Mouse (Mus musculus) lung, embryonic 16.5 days (tissue): ENCODE measurements around the gene Gc. TPM values are rescaled to one million over a fixed set of nuclear protein-coding genes. Genes with fewer than 3 reads are reported as not detected.

ENCODE experiments used
- ATAC-seq: fragments of 200-750 bp; cut with Nextera tagmentation; 2 replicates; pipeline ENCODE4 v1.8.0; 2017; ENCODE audit warnings: low read depth, mild to moderate bottlenecking, moderate library complexity
- H3K27ac ChIP-seq: fragments of 300-500 bp; sonication (generic); 2 replicates; pipeline ENCODE4 v1.5.1; 2014; ENCODE audit warnings: mild to moderate bottlenecking, control low read depth, low read length
- H3K27me3 ChIP-seq: fragments of 300-500 bp; sonication (generic); 2 replicates; pipeline ENCODE4 v1.6.1; 2014; ENCODE audit warnings: low read depth, low read length, mixed read lengths; ENCODE audit not compliant: control insufficient read depth, insufficient read depth
- H3K36me3 ChIP-seq: fragments of 300-500 bp; sonication (generic); 2 replicates; pipeline ENCODE4 v1.6.1; 2014; ENCODE audit warnings: low read length; ENCODE audit not compliant: control insufficient read depth, insufficient read depth
- H3K4me1 ChIP-seq: fragments of 300-500 bp; sonication (generic); replicated peaks from 2 replicates; pipeline ENCODE4 v1.6.1; 2014; ENCODE audit warnings: low read length, mixed read lengths; ENCODE audit not compliant: control insufficient read depth, insufficient read depth
- H3K4me2 ChIP-seq: fragments of 300-500 bp; sonication (generic); 2 replicates; pipeline ENCODE4 v1.6.1; 2014; ENCODE audit warnings: low read depth, low read length, control low read depth
- H3K4me3 ChIP-seq: fragments of 300-500 bp; sonication (generic); 2 replicates; pipeline ENCODE4 v1.5.1; 2014; ENCODE audit warnings: mild to moderate bottlenecking, low read length, control low read depth
- H3K9ac ChIP-seq: fragments of 300-500 bp; sonication (generic); 2 replicates; pipeline ENCODE4 v1.6.1; 2014; ENCODE audit warnings: low read length, control low read depth
- H3K9me3 ChIP-seq: fragments of 300-500 bp; sonication (generic); 2 replicates; pipeline ENCODE4 v1.6.1; 2016; ENCODE audit warnings: low read length; ENCODE audit not compliant: control insufficient read depth
- WGBS: fragments of 180-500 bp; shearing (Covaris S2); extraction: QIAGEN DNeasy Blood & Tissue Kit; methylation state at CpG from one replicate; pipeline ENCODE4 v1.1.7; 2014; 5-methylcytosine and 5-hydroxymethylcytosine counted together
- polyA plus RNA-seq: library from polyadenylated mRNA; unstranded; fragments of >200 nt; fragmentation: Nextera tagmentation; extraction: Ambion mirVana; gene quantifications from 2 replicates; pipeline ENCODE4 v1.2.1, GENCODE M21; 2015

The Gc gene
- polyA plus RNA-seq, 1 experiment from 2014 or later = 1.0 TPM

DNA sequence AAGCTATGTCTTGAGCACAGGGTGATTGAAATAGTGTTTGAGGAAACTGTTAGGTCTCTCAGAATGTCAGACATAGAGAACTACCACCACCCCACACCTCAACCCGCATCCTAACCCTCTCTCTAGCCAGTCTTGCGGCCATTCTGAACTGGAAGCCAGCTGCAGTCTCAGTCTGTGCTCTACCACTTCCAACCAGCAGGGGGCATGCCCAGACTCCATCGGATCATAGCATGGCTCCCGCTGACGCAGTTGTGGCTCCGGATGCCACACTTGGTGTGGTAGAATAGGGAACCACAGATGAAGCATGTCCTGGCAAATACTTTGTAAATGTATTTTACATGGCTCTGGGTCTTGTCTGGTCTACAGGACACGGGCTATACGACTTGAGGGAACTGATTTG lies 2.2 kb downstream of the Gc start:
- ATAC-seq = no peak
- 55% methylated on average over 8 of the region's 8 CpGs for WGBS
- H3K9me3 ChIP-seq = no peaks in the 10 kb centered on the region

GRCm38 (mm10) chr5:89450798-89451197 lies 6.9 kb downstream of the Gc start:
- Histone ChIP-seq H3K9me3 (no peaks in the 10 kb centered on the region), H3K4me1 (no peaks in the 10 kb centered on the region), H3K27me3 (no peaks in the 10 kb centered on the region), H3K4me2 (no peak overlapping the region), H3K27ac (no peak overlapping the region), H3K4me3 (no peak overlapping the region), H3K9ac (no peak overlapping the region), H3K36me3 (no peaks in the 10 kb centered on the region)
- 0 out of 2 replicates have a peak, but pooled peaks have one; percentile 28 for ATAC-seq

More for the DNA sequence above, 2.2 kb downstream of the Gc start:
- H3K4me3 ChIP-seq = no peak overlapping the region
- no peaks in the 10 kb centered on the region for H3K27me3 ChIP-seq
- H3K27ac ChIP-seq = no peak overlapping the region
- no peaks in the 10 kb centered on the region for H3K4me1 ChIP-seq
- no peak overlapping the region for H3K9ac ChIP-seq
- no peak overlapping the region for H3K4me2 ChIP-seq
- no peaks in the 10 kb centered on the region for H3K36me3 ChIP-seq

GRCm38 (mm10) chr5:89449325-89449724 lies 8.4 kb downstream of the Gc start:
- H3K9ac ChIP-seq = no peak overlapping the region
- H3K9me3 ChIP-seq = no peaks in the 10 kb centered on the region
- H3K27ac ChIP-seq = no peak overlapping the region
- WGBS = 83% methylated on average over 9 of the region's 9 CpGs
- H3K27me3 ChIP-seq = no peaks in the 10 kb centered on the region
- no peak for ATAC-seq
- H3K4me2 ChIP-seq = no peak overlapping the region
- H3K4me3 ChIP-seq = no peak overlapping the region
- H3K36me3 ChIP-seq = no peaks in the 10 kb centered on the region
- H3K4me1 ChIP-seq = no peaks in the 10 kb centered on the region

DNA sequence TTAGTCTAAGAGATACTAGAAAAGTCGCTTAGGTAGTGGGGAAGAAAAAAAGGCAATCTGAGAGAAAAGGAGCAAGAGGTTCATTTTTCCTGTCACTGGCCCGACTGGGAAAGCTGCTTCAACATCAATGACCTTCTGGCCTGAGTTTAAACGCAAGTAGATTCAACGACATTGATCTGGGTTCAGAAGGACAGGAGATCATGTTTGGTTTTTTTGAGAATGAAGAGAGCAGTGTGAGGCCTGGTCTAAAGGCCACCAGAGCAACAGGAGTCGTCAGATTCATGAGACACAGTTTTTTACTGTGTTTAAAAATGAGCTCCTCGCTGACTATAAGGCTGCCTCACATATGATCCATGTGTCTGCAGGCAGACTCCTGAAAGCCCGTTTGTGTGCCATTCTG lies 9.7 kb downstream of the Gc start:
- H3K4me3 ChIP-seq = no peak overlapping the region
- H3K4me2 ChIP-seq = no peak overlapping the region
- H3K27ac ChIP-seq = no peak overlapping the region
- H3K36me3 ChIP-seq = no peaks in the 10 kb centered on the region
- H3K4me1 ChIP-seq = no peaks in the 10 kb centered on the region
- H3K9ac ChIP-seq = no peak overlapping the region
- 41% methylated on average over 7 of the region's 7 CpGs for WGBS
- H3K27me3 ChIP-seq = no peaks in the 10 kb centered on the region
- H3K9me3 ChIP-seq = no peaks in the 10 kb centered on the region
- ATAC-seq = no peak

- H3K9me3 ChIP-seq = no peaks in the 10 kb centered on the region
- H3K27me3 ChIP-seq = no peaks in the 10 kb centered on the region
- H3K4me2 ChIP-seq = no peak overlapping the region
- no peak overlapping the region for H3K9ac ChIP-seq
- no peak for ATAC-seq
- no peak overlapping the region for H3K4me3 ChIP-seq
- H3K27ac ChIP-seq = no peak overlapping the region
- WGBS = 74% methylated on average over 4 of the region's 4 CpGs
- no peaks in the 10 kb centered on the region for H3K4me1 ChIP-seq
- H3K36me3 ChIP-seq = no peaks in the 10 kb centered on the region
These were observed 13.3 kb downstream of the Gc start for GRCm38 (mm10) chr5:89444360-89444759.

DNA sequence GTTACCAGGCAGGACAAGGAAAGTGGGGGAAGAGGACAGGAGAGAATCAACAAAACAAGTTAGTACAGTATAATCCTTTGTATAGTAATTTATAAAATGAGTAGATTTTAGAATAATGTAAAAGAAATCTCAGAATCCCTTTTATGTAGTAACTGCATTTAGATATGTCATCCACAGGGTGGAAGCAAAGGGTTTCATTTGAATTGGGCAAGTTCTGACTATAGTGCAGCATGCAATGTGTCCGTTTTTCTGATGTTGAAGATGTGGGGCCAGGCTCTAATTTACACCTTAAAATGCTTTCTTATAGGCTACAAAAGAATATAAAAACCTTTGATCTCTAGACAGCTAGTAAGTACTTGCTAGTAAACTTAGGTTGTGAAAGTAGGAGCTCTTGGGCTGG lies 46.2 kb downstream of the Gc start:
- no peak overlapping the region for H3K9ac ChIP-seq
- H3K4me2 ChIP-seq = no peak overlapping the region
- 50% methylated on average over 1 of the region's 1 CpGs for WGBS

DNA sequence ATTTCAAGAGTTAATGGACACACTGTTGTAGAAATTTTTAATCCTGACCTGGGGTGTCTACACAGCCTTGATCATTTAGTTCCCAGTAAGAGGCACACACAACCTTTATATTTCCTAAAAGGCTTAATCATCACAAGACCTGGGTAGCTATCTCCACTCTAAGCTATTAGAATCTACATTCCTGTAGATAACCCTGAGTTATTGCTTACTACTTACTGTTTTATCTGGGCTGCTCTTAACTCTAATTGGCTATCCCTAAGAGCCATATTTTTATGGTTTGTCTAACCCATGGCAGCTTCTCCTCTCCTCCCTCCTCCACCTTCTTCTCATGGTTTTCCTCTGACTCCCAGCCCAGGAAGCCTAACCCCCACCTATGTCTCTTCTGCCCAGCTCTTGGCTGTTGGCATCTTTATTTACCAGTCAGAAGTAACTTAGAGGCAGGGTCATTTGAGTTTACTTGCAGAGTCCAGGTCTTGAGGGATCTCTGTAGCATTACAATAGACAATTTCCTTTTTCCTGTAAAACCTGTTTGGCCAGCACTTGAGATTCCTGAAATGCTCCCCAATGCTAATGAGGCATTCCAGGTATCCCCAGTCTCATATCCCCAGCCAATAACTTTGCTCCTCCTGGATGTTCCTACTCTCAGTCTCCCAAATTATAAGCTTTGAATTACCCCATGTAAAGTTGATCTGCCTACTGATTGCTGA lies 50.2 kb downstream of the Gc start:
- H3K27me3 ChIP-seq = no peaks in the 10 kb centered on the region
- no peak overlapping the region for H3K27ac ChIP-seq
- H3K9me3 ChIP-seq = no peaks in the 10 kb centered on the region
- H3K36me3 ChIP-seq = no peaks in the 10 kb centered on the region
- H3K4me3 ChIP-seq = no peak overlapping the region
- no peak overlapping the region for H3K9ac ChIP-seq
- H3K4me1 ChIP-seq = no peaks in the 10 kb centered on the region; the same call in 1 of the 2 replicates
- ATAC-seq = peak; percentile 47; the same call in 1 of the 2 replicates
- H3K4me2 ChIP-seq = no peak overlapping the region

More for the DNA sequence above, 46.2 kb downstream of the Gc start:
- no peak for ATAC-seq
- Histone ChIP-seq H3K27ac (no peak overlapping the region), H3K36me3 (no peaks in the 10 kb centered on the region), H3K9me3 (no peaks in the 10 kb centered on the region), H3K27me3 (no peaks in the 10 kb centered on the region), H3K4me3 (no peak overlapping the region), H3K4me1 (no peaks in the 10 kb centered on the region)

- no peak overlapping the region for H3K27ac ChIP-seq
- H3K4me2 ChIP-seq = no peak overlapping the region
- H3K4me1 ChIP-seq = no peaks in the 10 kb centered on the region; the same call in 1 of the 2 replicates
- no peak overlapping the region for H3K9ac ChIP-seq
- H3K36me3 ChIP-seq = no peaks in the 10 kb centered on the region
- no peaks in the 10 kb centered on the region for H3K9me3 ChIP-seq
- H3K4me3 ChIP-seq = no peak overlapping the region
- H3K27me3 ChIP-seq = no peaks in the 10 kb centered on the region
- WGBS = 25% methylated on average over 1 of the region's 1 CpGs
- ATAC-seq = peak; percentile 72
These were observed 52.6 kb downstream of the Gc start for GRCm38 (mm10) chr5:89405132-89405531.

DNA sequence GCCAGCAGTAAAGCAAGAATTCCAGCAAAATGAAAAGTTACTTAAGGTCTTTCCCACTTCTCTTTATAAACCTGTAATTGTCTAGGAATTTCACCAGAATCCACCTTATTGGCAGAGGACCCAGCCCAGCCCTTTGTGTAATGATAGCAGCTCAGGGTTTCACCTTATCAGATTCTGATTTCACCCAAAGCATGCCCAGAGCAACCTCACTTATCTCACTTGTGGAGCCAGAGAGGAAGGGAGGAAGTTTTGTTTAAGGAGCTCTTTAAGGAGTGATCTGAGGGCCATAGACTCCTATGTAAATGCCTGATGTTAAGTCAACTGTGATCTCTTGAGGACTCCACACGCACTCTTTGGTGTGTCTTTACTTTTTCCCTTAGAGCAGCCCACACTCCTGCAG lies 67.3 kb downstream of the Gc start:
- H3K27ac ChIP-seq = no peak overlapping the region
- peak; percentile 72 for ATAC-seq

More for the DNA sequence above, 67.3 kb downstream of the Gc start:
- H3K27me3 ChIP-seq = no peaks in the 10 kb centered on the region
- no peaks in the 10 kb centered on the region; the same call in 1 of the 2 replicates for H3K4me1 ChIP-seq
- H3K4me3 ChIP-seq = no peak overlapping the region
- no peak overlapping the region for H3K9ac ChIP-seq
- WGBS = 19% methylated on average over 1 of the region's 1 CpGs
- no peaks in the 10 kb centered on the region for H3K36me3 ChIP-seq
- H3K9me3 ChIP-seq = peaks cover 3% of the 10 kb centered on the region; the same call in 1 of the 2 replicates
- 0 out of 2 replicates have a peak overlapping the region, but pooled peaks have one; percentile 14 for H3K4me2 ChIP-seq
